Mouse (Mus musculus): ENCODE results near the gene Defb19. TPM values are rescaled to one million over a fixed set of nuclear protein-coding genes. Genes with fewer than 3 reads are reported as not detected.

Defb19 gene
- not detected in 2 replicates for polyA plus RNA-seq (2015; fragmentation: Nextera tagmentation; extraction: Ambion mirVana)

DNA sequence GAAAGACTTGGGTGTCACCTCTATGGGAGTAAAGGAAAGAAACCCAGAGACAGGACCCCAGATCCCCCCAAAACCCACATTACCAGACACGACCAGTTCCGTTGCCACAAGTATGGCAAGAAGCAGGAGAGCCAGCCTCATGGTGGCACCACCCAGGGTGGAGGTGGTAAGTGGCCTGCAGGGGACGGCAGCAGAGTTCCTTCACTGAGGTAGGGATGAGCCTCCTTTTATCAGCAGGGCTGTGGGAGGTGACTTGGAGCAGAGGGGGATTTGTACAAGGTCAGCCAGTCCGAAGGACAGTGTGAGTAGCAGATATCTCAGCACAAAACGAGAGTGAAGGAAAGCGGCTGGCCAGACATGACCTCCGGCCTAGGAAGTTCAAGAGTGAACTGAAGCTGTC lies at the start of gene Defb19:
Defb19 (minus strand) TSS at position 206 of the 400 bp plus-strand sequence.
- Histone ChIP-seq H3K9me3 (no peaks in the 10 kb centered on the region), H3K4me3 (no peak within 1 kb of the TSS), H3K9ac (no peak within 1 kb of the TSS), H3K4me2 (no peak within 1 kb of the TSS), H3K36me3 (no peaks in the 10 kb centered on the region), H3K4me1 (replicated peaks) (no peaks in the 10 kb centered on the region), H3K27me3 (no peaks in the 10 kb centered on the region), H3K27ac (replicated peaks) (no peak within 1 kb of the TSS)
- WGBS, result 79% methylated on average over 7 of the region's 7 CpGs
- ATAC-seq (ENCODE audit: low read depth), result no peak

DNA sequence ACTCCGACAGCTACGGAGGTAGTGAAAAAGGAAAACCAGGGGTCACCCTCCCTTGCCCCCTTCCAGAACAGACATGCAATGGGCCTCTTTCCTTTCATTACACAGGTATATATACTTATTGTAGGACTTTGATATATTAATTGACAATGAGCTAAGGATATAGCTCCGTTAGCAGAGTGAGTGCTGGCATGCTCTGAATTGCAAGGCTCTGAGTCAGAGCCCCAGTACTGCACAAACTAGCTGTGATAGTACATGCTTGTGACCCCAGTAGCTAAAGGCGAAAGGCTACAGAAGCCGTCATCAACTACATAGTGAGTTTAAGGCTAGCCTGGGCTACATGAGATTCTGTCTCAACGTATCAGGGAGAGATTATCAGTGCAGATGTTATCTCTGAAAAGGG lies 49.8 kb upstream of the Defb19 start:
- 86% methylated on average over 6 of the region's 6 CpGs for WGBS
- peaks cover 17% of the 10 kb centered on the region for H3K4me1 ChIP-seq (replicated peaks)
- peaks cover 52% of the 10 kb centered on the region for H3K27me3 ChIP-seq
- no peak overlapping the region for H3K4me2 ChIP-seq
- H3K9ac ChIP-seq, result no peak overlapping the region
- no peak overlapping the region for H3K27ac ChIP-seq (replicated peaks)
- H3K9me3 ChIP-seq, result no peaks in the 10 kb centered on the region
- H3K4me3 ChIP-seq, result no peak overlapping the region
- no peak for ATAC-seq (ENCODE audit: low read depth)
- no peaks in the 10 kb centered on the region for H3K36me3 ChIP-seq

DNA sequence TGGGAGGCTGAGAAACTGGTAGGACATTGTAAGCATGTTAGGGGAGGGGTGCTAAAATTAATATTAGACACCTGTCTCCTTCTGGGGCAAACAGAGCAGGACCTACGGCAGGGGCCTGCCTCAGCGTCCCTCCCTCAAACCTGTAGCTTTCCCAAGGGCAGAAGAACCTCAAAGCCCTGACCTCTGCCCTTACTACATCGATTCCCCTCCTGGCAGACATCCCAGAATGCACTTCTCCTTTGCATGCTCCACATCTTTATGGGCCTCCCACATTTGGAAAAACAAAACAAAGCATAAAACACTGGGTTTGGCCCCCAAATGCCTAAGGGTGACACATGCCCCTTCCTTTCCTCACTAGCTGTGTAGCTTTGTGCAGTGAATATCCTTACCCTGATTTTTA lies 49.1 kb upstream of the Defb19 start:
- 81% methylated on average over 3 of the region's 3 CpGs for WGBS
- no peak overlapping the region for H3K9ac ChIP-seq
- peaks cover 17% of the 10 kb centered on the region for H3K4me1 ChIP-seq (replicated peaks)
- H3K4me3 ChIP-seq, result no peak overlapping the region
- H3K36me3 ChIP-seq, result no peaks in the 10 kb centered on the region
- no peak overlapping the region for H3K27ac ChIP-seq (replicated peaks)
- no peak for ATAC-seq (ENCODE audit: low read depth)
- H3K27me3 ChIP-seq, result peaks cover 58% of the 10 kb centered on the region
- H3K9me3 ChIP-seq, result no peaks in the 10 kb centered on the region
- no peak overlapping the region for H3K4me2 ChIP-seq

DNA sequence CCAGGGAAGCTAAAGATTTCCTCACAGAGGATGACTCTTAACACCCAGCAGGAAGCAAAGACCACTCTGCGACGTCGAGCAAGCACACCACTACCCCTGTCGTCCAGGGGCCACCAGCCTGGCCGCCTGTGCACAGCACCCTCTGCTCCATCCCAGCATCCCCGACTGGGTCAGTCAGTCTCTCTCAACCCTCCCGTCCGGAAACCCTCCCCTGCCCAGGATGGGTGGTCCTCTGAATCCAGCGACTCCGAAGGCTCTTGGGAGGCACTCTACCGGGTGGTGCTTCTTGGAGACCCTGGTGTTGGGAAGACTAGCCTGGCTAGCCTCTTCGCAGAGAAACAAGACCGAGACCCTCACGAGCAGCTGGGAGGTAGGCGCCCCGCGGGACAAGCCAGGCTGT lies 48.0 kb upstream of the Defb19 start:
- peaks cover 61% of the 10 kb centered on the region for H3K27me3 ChIP-seq
- no peak for ATAC-seq (ENCODE audit: low read depth)
- H3K4me1 ChIP-seq (replicated peaks), result peaks cover 17% of the 10 kb centered on the region
- H3K9ac ChIP-seq, result no peak overlapping the region
- no peak overlapping the region for H3K4me2 ChIP-seq
- WGBS, result 47% methylated on average over 17 of the region's 17 CpGs
- no peaks in the 10 kb centered on the region for H3K36me3 ChIP-seq
- H3K4me3 ChIP-seq, result no peak overlapping the region
- H3K27ac ChIP-seq (replicated peaks), result no peak overlapping the region
- no peaks in the 10 kb centered on the region for H3K9me3 ChIP-seq

DNA sequence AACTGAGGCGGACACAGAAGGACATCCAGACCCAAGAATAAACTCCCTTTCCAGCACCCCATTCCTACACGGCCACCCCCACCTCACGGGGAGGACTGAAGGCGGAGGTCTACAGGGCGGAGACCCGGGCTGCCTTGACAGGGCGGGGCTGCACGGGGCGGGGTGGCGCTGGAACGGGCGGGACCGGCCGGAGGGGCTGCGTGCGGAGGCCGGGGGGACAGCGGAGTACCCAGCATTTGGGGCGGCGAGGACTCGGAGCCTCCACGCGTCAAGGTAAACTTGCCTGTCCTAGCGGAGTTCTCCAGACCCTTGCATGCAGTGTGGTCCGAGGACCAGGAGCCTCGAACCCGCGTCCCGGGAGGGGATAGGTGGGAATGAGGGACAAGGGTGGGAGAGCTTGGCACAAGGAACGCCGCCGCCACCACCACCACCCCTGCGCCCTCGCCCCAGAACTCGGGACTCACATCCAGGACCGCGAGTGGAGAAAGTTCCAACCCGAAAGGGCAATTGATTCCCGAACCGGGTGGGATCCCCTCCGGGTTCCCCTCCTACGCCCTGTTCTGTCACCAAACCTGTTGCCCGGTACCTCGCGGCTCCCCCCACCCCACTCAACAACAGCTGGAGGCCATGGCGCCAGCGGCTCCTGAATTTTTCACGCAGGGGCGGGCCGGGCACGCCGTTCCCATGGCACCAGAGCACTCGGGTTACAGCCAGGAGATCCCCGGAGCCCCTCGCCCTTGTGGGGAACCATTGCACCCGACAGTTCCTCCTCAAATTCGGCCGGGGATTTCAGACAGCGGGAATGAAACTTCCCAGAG lies 46.9 kb upstream of the Defb19 start, which contains the start of gene Rem1:
Rem1 (plus strand) TSS at position 178 of the 818 bp plus-strand sequence.
- H3K9ac ChIP-seq, result peak within 1 kb of the TSS; percentile 50; the same call in 1 of the 2 replicates
- peak; percentile 46; the same call in 1 of the 2 replicates for ATAC-seq (ENCODE audit: low read depth)

DNA sequence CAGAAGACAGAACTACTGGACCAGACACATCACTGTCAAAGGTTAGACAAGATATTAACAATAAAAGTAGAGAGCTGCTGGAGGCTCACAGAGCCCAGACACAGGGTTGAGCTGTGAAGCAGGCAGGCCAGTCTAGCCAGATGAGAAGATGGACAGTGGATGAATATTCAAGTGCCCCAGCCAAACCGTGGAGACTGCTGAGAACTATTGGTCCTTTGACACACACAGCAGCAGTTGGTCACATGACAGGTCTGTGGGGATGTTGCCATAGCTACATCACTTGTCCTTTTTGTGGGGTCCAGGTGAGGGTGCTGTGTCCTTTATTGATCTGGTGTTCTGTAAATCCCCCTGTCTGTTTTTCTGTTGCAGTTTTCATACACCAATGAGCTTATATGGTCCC lies 45.1 kb upstream of the Defb19 start:
- no peak overlapping the region for H3K9ac ChIP-seq
- H3K4me2 ChIP-seq, result no peak overlapping the region
- H3K27me3 ChIP-seq, result peaks cover 61% of the 10 kb centered on the region
- H3K4me3 ChIP-seq, result no peak overlapping the region
- no peak for ATAC-seq (ENCODE audit: low read depth)
- WGBS, result 6% methylated on average over 1 of the region's 1 CpGs
- H3K4me1 ChIP-seq (replicated peaks), result peaks cover 17% of the 10 kb centered on the region
- H3K27ac ChIP-seq (replicated peaks), result no peak overlapping the region
- no peaks in the 10 kb centered on the region for H3K36me3 ChIP-seq
- H3K9me3 ChIP-seq, result no peaks in the 10 kb centered on the region

More for the DNA sequence above, 46.9 kb upstream of the Defb19 start, which contains the start of gene Rem1:
- WGBS, result 3% methylated on average over 57 of the region's 59 CpGs
- H3K27ac ChIP-seq (replicated peaks), result no peak within 1 kb of the TSS
- peaks cover 17% of the 10 kb centered on the region for H3K4me1 ChIP-seq (replicated peaks)
- H3K27me3 ChIP-seq, result peaks cover 61% of the 10 kb centered on the region
- peak within 1 kb of the TSS; percentile 31 for H3K4me3 ChIP-seq
- H3K4me2 ChIP-seq, result peak within 1 kb of the TSS; percentile 56
- H3K36me3 ChIP-seq, result no peaks in the 10 kb centered on the region
- no peaks in the 10 kb centered on the region for H3K9me3 ChIP-seq

DNA sequence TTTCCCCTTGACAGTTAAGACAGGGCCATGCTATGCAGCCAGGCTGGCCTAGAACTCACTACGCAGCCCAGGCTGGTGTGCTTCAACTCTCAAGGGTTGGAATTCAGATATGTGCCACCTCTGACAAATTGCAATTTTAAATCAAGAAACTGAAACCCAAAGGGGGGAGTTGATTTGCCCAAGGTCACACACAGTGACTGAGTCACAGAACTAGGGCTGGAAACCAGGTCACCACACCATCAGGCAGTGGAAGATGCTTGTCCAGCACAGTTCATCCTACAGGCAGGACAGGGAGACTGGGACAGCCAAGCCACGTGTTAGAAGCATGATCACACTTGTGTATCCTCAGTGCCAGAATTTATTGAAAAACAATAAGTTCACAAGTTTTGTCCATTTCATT lies 44.5 kb upstream of the Defb19 start:
- ATAC-seq (ENCODE audit: low read depth), result no peak
- H3K27ac ChIP-seq (replicated peaks), result no peak overlapping the region
- WGBS, result 92% methylated on average over 2 of the region's 2 CpGs
- peaks cover 56% of the 10 kb centered on the region for H3K27me3 ChIP-seq
- H3K4me1 ChIP-seq (replicated peaks), result peaks cover 17% of the 10 kb centered on the region
- no peak overlapping the region for H3K4me2 ChIP-seq
- no peak overlapping the region for H3K9ac ChIP-seq
- H3K9me3 ChIP-seq, result no peaks in the 10 kb centered on the region
- H3K4me3 ChIP-seq, result no peak overlapping the region
- H3K36me3 ChIP-seq, result no peaks in the 10 kb centered on the region

DNA sequence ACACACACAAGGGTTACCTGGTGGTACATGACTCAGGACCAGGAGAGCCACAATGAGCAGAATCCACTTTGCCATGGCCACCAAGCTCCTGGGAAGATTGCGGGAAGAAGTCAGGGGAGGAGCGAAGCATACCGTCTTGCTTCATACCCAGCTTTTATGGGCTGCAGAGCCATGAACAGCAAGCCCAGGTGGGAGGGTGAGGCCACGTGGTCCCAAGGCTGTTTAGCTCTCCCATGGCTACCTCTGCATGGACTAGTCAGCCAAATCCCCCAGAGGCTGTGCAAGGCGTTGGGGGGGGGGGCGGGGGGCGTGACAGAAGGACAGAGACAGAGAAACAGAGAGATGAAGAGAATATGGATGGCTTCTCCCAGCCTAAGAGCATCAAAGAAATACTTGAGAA lies 42.8 kb upstream of the Defb19 start, which contains the start of gene Defb25:
Defb25 (minus strand) TSS at position 101 of the 400 bp plus-strand sequence.
- Histone ChIP-seq H3K27me3 (peaks cover 40% of the 10 kb centered on the region), H3K36me3 (no peaks in the 10 kb centered on the region), H3K9me3 (no peaks in the 10 kb centered on the region), H3K4me3 (no peak within 1 kb of the TSS), H3K4me1 (replicated peaks) (peaks cover 17% of the 10 kb centered on the region), H3K9ac (no peak within 1 kb of the TSS), H3K4me2 (no peak within 1 kb of the TSS), H3K27ac (replicated peaks) (no peak within 1 kb of the TSS)
- ATAC-seq (ENCODE audit: low read depth), result no peak
- WGBS, result 84% methylated on average over 7 of the region's 7 CpGs

DNA sequence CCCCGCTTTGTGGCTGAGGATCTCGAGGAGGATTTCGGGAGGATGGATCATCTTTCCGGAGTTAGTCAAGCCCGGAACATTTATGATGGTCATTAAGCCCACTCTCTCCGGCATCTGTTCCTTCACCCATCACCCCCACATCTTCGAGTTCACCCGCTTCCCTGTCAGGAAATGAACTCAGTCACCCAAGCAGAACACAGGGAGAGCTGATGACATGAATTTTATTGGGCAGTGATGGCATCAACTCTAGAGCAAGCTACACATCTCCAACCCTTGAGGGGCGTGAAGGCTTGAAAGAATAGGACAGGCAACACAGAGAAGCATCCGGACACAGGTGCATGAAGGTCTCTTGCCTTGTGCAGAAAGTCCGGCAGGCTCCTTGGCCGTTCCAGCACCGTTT lies 42.0 kb upstream of the Defb19 start:
- Histone ChIP-seq H3K27ac (replicated peaks) (no peak overlapping the region), H3K4me1 (replicated peaks) (peaks cover 13% of the 10 kb centered on the region), H3K9ac (no peak overlapping the region), H3K27me3 (peaks cover 32% of the 10 kb centered on the region), H3K36me3 (no peaks in the 10 kb centered on the region), H3K4me2 (no peak overlapping the region), H3K4me3 (no peak overlapping the region), H3K9me3 (no peaks in the 10 kb centered on the region)
- WGBS, result 76% methylated on average over 13 of the region's 13 CpGs
- no peak for ATAC-seq (ENCODE audit: low read depth)

DNA sequence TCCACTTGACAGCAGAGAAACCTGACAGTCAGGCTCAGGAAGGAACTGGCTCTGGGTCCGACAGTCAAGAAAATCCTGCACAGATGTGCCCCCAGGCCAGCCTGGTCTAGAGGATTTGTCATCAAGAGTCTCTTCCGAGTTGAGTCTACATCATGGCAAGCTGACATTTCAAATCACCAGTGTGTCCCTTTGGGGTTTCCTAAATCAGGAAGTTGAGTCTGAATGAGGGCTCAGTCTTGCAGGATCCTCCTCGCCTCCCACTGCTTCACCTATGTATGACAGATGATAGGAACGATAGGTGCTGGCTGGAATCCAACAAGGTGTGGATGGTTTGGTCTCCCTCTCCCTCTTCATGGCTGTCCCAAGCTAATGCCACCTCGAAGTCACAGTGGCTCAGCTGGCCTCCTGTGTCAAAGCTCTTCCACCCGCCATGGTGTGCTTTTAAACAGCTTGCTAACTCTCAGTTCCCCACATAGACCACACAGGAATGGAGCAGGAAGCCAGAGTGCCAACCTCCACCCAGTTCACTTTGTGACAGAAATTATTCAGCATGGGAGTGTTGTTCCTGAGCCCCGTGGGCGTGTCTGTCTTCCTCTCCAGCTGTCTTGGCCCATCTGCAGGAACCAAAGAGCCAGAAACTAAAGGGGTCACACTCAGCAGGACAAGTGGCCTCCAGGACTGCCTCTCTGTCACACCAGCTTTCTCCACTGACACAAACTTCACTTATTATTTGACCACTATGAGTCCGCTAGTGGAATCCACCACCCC lies 40.4 kb upstream of the Defb19 start:
- H3K4me1 ChIP-seq (replicated peaks), result peaks cover 5% of the 10 kb centered on the region
- 79% methylated on average over 9 of the region's 9 CpGs for WGBS

DNA sequence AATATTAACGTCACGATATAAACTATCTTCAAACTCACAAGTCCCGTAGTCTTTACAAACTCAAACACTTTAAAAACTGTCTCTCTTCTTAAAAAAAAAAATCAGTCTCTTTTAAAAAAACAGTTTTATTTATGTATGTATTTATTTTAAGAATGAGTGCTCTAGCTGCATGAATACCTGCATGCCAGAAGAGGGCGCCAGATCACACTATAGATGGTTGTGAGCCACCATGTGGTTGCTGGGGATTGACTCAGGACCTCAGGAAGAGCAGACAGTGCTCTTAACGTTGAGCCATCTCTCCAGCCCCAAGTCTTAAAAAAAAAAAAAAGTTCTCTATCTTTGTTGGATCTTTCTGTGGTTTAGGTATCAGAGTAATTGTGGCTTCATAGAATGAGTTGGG lies 37.3 kb upstream of the Defb19 start:
- no peaks in the 10 kb centered on the region for H3K4me1 ChIP-seq (replicated peaks)
- no peaks in the 10 kb centered on the region for H3K9me3 ChIP-seq
- H3K4me2 ChIP-seq, result no peak overlapping the region
- no peak overlapping the region for H3K9ac ChIP-seq
- no peak overlapping the region for H3K4me3 ChIP-seq
- H3K36me3 ChIP-seq, result no peaks in the 10 kb centered on the region
- H3K27me3 ChIP-seq, result no peaks in the 10 kb centered on the region
- no peak overlapping the region for H3K27ac ChIP-seq (replicated peaks)
- WGBS, result 52% methylated on average over 5 of the region's 5 CpGs
- no peak for ATAC-seq (ENCODE audit: low read depth)

More for the DNA sequence above, 40.4 kb upstream of the Defb19 start:
- Histone ChIP-seq H3K4me3 (no peak overlapping the region), H3K9ac (no peak overlapping the region), H3K27me3 (peaks cover 16% of the 10 kb centered on the region), H3K36me3 (no peaks in the 10 kb centered on the region), H3K4me2 (no peak overlapping the region), H3K9me3 (no peaks in the 10 kb centered on the region), H3K27ac (replicated peaks) (no peak overlapping the region)
- no peak for ATAC-seq (ENCODE audit: low read depth)

DNA sequence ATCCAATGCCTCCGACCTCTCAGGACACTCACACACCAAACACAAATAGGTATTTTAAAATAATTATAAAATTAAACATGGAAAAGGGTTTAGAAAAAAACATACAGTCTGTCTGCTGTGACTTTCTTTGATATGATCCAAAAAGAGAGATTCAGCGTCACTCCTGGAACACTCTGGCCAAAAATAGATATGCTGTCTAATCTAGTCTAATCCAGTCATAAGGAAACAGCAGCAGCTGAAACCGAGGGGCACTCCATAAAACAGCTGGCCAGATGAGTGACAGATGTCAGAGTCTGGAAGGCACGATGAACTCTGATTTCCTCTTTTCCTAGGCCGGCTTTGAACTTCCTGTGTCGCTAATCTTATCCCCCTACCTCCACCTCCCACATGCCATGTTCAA lies 36.4 kb upstream of the Defb19 start:
- Histone ChIP-seq H3K4me1 (replicated peaks) (no peaks in the 10 kb centered on the region), H3K4me3 (no peak overlapping the region), H3K4me2 (no peak overlapping the region), H3K27me3 (no peaks in the 10 kb centered on the region), H3K9ac (no peak overlapping the region), H3K27ac (replicated peaks) (no peak overlapping the region), H3K36me3 (no peaks in the 10 kb centered on the region), H3K9me3 (no peaks in the 10 kb centered on the region)
- ATAC-seq (ENCODE audit: low read depth), result no peak
- WGBS, result 88% methylated on average over 6 of the region's 6 CpGs

Measured in neural tube, embryonic 13.5 days (tissue).